Mouse (Mus musculus): ENCODE results near the gene Cd151.

Cd151 gene

DNA sequence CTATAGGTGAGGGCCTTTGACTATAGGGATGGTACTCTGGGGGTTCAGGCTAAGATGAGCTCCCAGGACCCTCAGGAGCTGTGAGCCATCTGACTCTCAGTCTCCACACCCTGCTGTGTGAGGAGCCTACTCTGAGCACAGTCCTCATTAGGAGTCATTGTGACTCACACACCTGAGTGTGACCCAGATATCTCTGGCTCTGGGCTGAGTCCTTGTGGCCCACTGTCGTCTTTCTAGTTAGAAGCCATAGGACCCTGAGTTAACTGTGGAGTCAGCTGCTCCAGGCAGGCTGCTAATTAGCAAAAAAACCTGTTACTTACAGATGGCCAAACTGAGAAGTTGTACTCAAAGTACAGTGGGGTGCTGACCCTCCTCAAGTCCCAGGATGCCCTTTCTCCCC lies 26.5 kb downstream of the Cd151 start:
- DNase-seq (ENCODE audit: low read depth, low spot score), result no peak

- DNase-seq (ENCODE audit: low read depth, low spot score), result no peak
These were observed 28.2 kb downstream of the Cd151 start for GRCm38 (mm10) chr7:141495379-141495778.

DNA sequence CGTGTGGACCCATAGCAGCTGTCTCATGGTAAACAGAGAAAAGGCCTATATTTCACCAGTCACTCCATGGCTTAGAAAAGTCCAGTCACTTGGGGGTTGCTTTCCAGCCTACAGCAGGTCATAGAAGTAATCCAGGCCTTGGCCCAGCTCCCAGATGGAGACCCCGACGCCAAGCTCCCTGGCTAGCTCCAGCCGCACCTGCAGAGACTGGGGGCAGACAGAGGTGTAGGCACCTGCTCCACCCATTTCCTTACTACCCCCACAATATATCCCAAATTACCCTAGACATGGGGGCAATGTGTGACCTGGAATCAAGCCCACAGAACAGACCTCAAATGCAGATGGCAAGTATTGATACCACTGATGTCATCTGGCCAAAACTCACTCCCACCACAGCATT lies 28.7 kb downstream of the Cd151 start:
- DNase-seq (ENCODE audit: low read depth, low spot score), result no peak

GRCm38 (mm10) chr7:141497600-141497999 lies 30.4 kb downstream of the Cd151 start:
- no peak for DNase-seq (ENCODE audit: low read depth, low spot score)

DNA sequence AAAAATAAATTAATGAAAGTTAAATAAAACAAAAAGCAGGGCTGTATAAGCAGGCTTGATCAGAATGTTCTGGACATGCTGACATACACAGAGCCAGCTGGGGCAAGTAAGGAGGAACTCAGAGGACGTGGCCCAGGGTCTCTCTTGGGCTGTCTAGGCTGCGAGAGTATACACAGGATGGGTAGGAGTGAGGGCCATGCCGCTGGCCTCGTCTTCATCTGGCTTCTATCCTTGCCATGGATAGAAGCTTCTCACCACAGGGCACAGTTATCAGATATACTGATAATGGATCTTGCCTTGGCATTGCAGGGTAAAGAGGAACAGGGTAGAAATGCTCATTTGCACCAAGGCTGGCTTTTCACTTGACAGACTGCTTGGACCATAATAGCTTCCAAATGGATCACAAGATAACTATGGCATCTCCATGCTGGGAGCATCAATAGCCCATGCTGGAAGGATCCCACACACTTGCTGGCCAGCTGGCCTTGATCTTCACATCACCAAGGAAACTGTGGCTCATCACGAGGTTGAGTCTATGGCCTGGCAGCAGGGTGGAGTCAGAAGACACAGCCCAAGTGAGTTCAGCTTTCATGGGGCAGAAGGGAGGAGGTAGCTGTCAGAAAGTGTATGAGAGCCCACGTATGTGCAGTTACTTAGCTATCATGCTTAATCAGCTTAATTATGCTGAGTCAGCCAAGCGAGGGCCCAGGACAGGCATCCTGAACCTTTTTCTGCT lies 34.8 kb downstream of the Cd151 start:
- DNase-seq (ENCODE audit: low read depth, low spot score), result no peak

DNA sequence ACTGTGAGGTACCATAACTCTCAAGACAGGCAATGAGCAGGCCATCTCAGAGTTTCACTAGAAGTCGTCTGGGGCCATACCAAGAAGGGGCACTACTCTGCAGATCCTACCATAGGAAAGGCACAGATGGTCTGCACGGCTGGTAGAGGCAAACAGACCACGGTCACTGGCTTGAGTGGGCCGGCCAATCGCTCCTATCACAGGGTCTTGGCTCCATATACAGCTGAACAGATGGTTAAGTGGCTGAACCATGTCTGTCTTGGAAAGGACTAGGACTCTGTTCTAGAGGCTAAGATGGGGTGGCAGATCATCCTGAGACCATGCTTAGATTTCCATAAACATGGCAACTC lies 35.3 kb downstream of the Cd151 start:
- DNase-seq (ENCODE audit: low read depth, low spot score), result no peak

- DNase-seq (ENCODE audit: low read depth, low spot score), result no peak
These were observed 39.1 kb downstream of the Cd151 start for GRCm38 (mm10) chr7:141506278-141506677.

DNA sequence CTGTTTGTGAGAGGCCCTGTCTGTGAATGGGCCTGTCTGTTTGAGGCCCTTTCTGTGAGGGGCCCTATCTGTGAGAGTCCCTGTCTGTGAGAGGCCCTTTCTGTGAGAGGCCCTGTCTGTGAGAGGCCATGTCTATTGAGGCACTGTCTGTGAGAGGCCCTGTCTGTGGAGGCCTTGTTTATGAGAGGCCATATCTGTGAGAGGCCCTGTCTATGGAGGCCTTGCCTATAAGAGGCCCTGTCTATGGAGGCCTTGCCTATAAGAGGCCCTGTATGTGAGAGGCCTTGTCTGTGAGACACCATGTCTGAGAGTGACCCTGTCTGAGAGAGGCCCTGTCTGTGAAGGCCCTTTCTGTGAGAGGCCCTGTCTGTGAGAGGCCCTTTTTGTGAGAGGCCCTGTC lies 41.0 kb downstream of the Cd151 start:
- DNase-seq (ENCODE audit: low read depth, low spot score), result no peak

DNA sequence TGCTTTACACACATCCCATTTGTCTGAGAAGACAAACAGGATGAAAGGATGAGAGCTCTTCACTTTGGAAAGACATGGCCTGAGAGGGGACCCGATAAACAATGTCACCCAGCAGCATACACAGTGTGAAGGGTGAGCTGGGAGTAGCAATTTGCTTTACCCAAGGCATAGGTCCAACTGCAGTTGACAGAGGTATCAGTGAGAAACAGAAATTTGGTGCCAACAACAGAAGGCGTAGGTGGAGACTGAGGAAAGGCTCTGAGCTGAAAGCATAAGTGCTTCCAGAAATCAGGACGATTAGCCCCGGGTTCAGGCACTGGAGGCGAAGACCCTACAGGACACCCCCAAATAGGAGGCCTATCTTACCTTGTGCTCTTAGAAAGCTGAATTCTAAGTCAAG lies 43.0 kb downstream of the Cd151 start:
- no peak for DNase-seq (ENCODE audit: low read depth, low spot score)

DNA sequence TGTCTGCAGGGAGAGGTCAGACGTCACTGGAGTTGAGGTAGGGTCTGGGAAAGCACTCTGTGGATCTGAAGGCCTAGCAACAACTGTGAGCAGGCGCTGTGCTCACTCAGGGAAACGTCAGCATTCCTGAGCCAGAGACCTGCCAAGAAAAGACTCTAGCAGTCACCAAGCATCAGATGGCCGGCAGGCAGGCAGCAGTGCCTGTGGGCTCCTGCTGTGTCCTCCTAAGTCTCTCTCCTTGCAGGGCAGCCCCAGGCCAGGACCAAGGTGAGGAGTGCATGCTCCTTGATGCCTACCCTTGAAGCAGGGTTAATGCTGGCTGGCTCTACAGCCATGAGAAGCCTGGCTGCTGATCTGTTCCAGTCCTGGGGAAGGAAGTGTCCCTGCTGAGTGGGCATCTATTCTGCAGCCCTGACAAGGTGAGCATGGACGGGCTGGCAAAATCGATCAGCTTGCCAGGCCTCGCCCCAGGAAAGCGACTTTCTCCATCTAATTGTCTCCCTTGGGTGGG lies 43.5 kb downstream of the Cd151 start:
- DNase-seq (ENCODE audit: low read depth, low spot score), result no peak

- DNase-seq (ENCODE audit: low read depth, low spot score), result no peak
These were observed 50.4 kb downstream of the Cd151 start for GRCm38 (mm10) chr7:141517638-141518037.

DNA sequence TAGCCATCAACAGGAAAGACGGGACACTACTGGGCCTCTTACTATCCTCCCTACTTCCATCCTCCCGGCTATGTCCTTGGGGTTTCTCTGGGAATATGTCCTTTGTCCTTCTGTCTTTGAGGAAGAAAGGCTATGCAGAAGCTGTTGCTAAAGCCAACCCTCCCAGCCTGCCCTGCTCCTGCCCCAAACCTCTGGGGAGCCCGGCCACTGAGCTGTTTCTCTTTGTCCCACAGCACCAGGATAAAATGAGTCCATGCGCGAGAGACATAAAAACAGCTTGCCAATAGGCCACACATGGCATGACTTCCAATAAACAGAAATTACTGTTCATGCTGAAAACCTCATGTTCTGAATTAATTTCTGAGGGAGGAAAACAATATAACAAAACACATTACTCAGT lies 51.1 kb downstream of the Cd151 start:
- DNase-seq (ENCODE audit: low read depth, low spot score), result no peak

- no peak for DNase-seq (ENCODE audit: low read depth, low spot score)
These were observed 51.7 kb downstream of the Cd151 start for GRCm38 (mm10) chr7:141518926-141519325.

DNA sequence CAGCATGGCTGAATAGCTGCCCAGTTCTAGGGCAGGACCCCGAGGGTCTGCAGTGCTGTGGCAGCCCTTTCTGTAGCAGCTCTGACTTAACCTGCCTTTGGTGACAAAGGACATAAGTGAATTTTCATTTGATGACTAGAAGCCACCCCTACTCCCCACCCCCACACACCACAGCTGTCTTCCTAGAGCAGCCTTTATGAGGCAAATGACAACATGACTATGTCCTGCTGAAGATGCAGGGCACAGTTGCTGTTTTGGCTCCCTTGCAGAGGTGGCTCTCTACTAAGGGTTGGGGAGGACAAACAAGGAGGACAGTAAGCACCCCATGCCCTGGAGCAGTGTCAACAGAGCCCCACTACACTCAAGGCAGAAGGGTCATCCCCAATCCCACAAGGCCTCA lies 52.6 kb downstream of the Cd151 start:
- DNase-seq (ENCODE audit: low read depth, low spot score), result no peak

All from CD4-positive helper T cell, adult 2 months (primary cell).